Mouse (Mus musculus) myocyte (in vitro differentiated cells): Measurements from ENCODE around the gene Gpr141. TPM values are rescaled to one million over a fixed set of nuclear protein-coding genes. Genes with fewer than 3 reads are reported as not detected.

Source experiments
- H3K27me3 ChIP-seq: one replicate; pipeline ENCODE4 v1.6.1; 2011; ENCODE audit not compliant: control insufficient read depth, insufficient read depth, insufficient read length
- H3K36me3 ChIP-seq: one replicate; pipeline ENCODE4 v1.6.1; 2011; ENCODE audit not compliant: control insufficient read depth, insufficient read depth
- H3K4me2 ChIP-seq: one replicate; pipeline ENCODE4 v1.6.1; 2011; ENCODE audit warnings: low read depth, control low read depth
- H3K4me3 ChIP-seq: one replicate; pipeline ENCODE4 v1.5.1; 2011; ENCODE audit warnings: mild to moderate bottlenecking, control low read depth, moderate library complexity
- H3K79me2 ChIP-seq: one replicate; pipeline ENCODE4 v1.6.1; 2011; ENCODE audit not compliant: control insufficient read depth, insufficient read depth
- H3ac ChIP-seq: one replicate; pipeline ENCODE4 v1.6.1; 2011; ENCODE audit not compliant: control insufficient read depth, insufficient read length
- CEBPB ChIP-seq: IDR thresholded peaks from 2 replicates; pipeline ENCODE4 v1.6.1; 2011; ENCODE audit warnings: mild to moderate bottlenecking, moderate library complexity; ENCODE audit not compliant: poor library complexity, insufficient read depth, severe bottlenecking
- E2F4 ChIP-seq: IDR thresholded peaks from one replicate; pipeline ENCODE4 v1.6.1; 2011; ENCODE audit warnings: mild to moderate bottlenecking, control low read depth, moderate library complexity; ENCODE audit not compliant: insufficient read depth
- MAX ChIP-seq: IDR thresholded peaks from one replicate; pipeline ENCODE4 v1.6.1; 2011; ENCODE audit warnings: low read depth, mild to moderate bottlenecking, control low read depth
- MYOD1 ChIP-seq, 3 experiments: IDR thresholded peaks; one replicate each; pipeline ENCODE4 v1.6.1; 2011; ENCODE audit warnings: control low read depth in 2 of 3, low read depth in 2 of 3, mild to moderate bottlenecking in 2 of 3, moderate library complexity in 1 of 3; ENCODE audit not compliant: insufficient read length in 2 of 3, control insufficient read depth in 1 of 3
- MYOG ChIP-seq, 3 experiments: IDR thresholded peaks; one replicate each; pipeline ENCODE4 v1.6.1; 2011; ENCODE audit warnings: control low read depth in 2 of 3, low read depth in 2 of 3, mild to moderate bottlenecking in 2 of 3; ENCODE audit not compliant: insufficient read length in 2 of 3, control insufficient read depth in 1 of 3, insufficient read depth in 1 of 3
- POLR2A ChIP-seq: IDR thresholded peaks from one replicate; pipeline ENCODE4 v1.6.1; 2011; ENCODE audit warnings: low read depth, mild to moderate bottlenecking, control low read depth, moderate library complexity; ENCODE audit not compliant: insufficient read length
- POLR2AphosphoS2 ChIP-seq: IDR thresholded peaks from one replicate; pipeline ENCODE4 v1.6.1; 2011; ENCODE audit warnings: low read depth, control low read depth; ENCODE audit not compliant: insufficient read length
- REST ChIP-seq: IDR thresholded peaks from one replicate; pipeline ENCODE4 v1.6.1; 2011; ENCODE audit warnings: mild to moderate bottlenecking, control low read depth, moderate library complexity; ENCODE audit not compliant: insufficient read depth, insufficient read length
- SRF ChIP-seq: IDR thresholded peaks from one replicate; pipeline ENCODE4 v1.6.1; 2011; ENCODE audit warnings: low read depth; ENCODE audit not compliant: control insufficient read depth, insufficient read length
- TCF12 ChIP-seq: IDR thresholded peaks from one replicate; pipeline ENCODE4 v1.6.1; 2011; ENCODE audit warnings: mild to moderate bottlenecking, control low read depth; ENCODE audit not compliant: poor library complexity, insufficient read depth, severe bottlenecking
- TCF3 ChIP-seq: IDR thresholded peaks from one replicate; pipeline ENCODE4 v1.6.1; 2011; ENCODE audit warnings: low read depth, control low read depth; ENCODE audit not compliant: insufficient read length
- USF1 ChIP-seq: IDR thresholded peaks from one replicate; pipeline ENCODE4 v1.6.1; 2011; ENCODE audit warnings: low read depth, mild to moderate bottlenecking, control low read depth, moderate library complexity
- polyA plus RNA-seq: library from polyadenylated mRNA; unstranded; fragments of >200 nt; fragmentation: generic; extraction: Trizol; gene quantifications from one replicate; pipeline ENCODE4 v1.2.1, GENCODE M21; 2012; ENCODE audit warnings: missing spikeins

Gpr141 gene
- polyA plus RNA-seq, 1 experiment: 5.8 TPM

DNA sequence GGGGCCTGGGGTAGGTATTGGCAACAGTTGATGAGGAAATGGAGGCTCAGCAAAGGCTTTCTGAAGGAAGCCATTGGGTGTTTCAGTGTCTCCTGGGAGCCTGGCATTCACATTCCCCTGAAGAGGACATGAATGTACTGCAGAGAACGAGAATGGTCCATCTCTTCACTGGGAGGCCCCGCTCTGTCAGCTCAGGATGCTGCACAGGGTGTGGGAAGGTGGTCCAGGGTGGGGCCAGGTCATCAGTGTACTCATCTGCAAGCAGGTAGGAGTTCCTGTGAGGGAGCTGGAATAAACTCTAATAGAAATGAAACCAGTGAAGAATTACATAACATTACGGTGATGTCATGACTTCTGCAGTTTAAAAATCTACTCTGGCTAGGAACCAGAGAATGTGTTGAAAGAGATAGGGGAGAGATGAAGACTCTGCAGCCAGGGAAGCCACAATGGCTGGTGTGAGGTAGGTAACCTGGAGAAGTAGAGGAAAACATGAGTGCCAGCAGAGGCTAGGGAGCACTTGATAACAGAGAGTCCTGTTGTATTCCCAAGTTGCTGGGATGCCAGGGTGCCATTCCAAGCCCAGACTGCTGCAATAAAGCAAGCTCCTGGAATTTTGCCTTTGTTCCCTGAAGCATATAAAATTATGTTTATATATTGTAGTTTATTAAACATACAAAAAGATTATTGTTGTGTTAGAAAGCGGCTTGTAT is 123.2 kb downstream of the Gpr141 start:
- Histone ChIP-seq H3K79me2 (no peaks in the 10 kb centered on the region), H3K27me3 (peaks cover 7% of the 10 kb centered on the region), H3K36me3 (no peaks in the 10 kb centered on the region), H3K4me3 (no peak overlapping the region), H3K4me2 (no peak overlapping the region), H3ac (no peak overlapping the region)
- TF ChIP-seq MYOG (IDR thresholded peaks at IDR 0.05; ENCODE audit: control insufficient read depth in 1 of 3, insufficient read depth in 1 of 3, insufficient read length in 2 of 3, low read depth in 2 of 3): no peak
- no peak for TF ChIP-seq MYOD1 (IDR thresholded peaks at IDR 0.05; ENCODE audit: control insufficient read depth in 1 of 3, insufficient read length in 2 of 3, low read depth in 2 of 3)
- TF ChIP-seq TCF12: no peak
- no peak for TF ChIP-seq POLR2AphosphoS2
- TF ChIP-seq SRF: no peak
- no peak for TF ChIP-seq REST
- no peak for TF ChIP-seq USF1
- TF ChIP-seq TCF3: no peak
- no peak for TF ChIP-seq CEBPB
- TF ChIP-seq POLR2A: no peak
- no peak for TF ChIP-seq MAX
- TF ChIP-seq E2F4: no peak

Other genes starting within 250 kb of the Gpr141 start
- gene Epdr1, start 204.3 kb downstream of the Gpr141 start, polyA plus RNA-seq: 26.8 TPM
- 1.1 TPM for gene Sfrp4, start 201.2 kb downstream of the Gpr141 start, polyA plus RNA-seq
- gene Nme8, start 126.5 kb downstream of the Gpr141 start, polyA plus RNA-seq: not detected